Mouse (Mus musculus): ENCODE measurements around the gene Sp1. TPM values are rescaled to one million over a fixed set of nuclear protein-coding genes. Genes with fewer than 3 reads are reported as not detected.

Gene Sp1
- polyA plus RNA-seq, 1 experiment: 13.4 TPM

DNA sequence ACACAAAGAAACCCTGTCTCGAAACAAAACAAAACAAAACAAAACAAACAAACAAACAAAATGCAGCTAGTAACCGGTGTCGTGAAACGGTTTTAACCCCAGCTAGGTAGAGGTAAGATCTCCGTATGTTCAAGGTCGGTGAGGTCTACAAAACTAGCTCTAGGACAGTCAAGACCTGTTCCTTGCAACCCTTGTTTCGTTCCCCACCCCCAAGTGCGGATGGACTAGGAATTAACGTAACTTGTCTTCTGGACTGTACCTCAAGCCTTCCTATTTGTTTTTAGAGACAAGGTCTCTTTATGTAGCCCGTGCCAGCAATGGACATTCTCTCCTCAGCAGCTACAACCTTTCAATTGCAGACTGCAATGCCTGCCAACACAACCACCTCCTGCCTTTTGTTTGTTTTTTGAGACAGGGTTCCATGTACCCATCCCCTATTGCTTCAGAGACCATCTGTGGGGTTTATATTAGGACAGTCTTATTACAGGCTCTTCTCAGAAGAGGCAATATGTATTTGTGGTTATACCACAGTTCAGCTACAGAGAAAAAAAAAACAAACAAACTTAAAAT is 5.4 kb upstream of the Sp1 start:
- Histone ChIP-seq H3ac (ENCODE audit: control insufficient read depth, insufficient read length, low read depth) (no peak overlapping the region), H3K27me3 (ENCODE audit: control insufficient read depth, insufficient read depth, insufficient read length) (no peaks in the 10 kb centered on the region), H3K36me3 (ENCODE audit: control insufficient read depth, insufficient read depth) (no peaks in the 10 kb centered on the region), H3K79me3 (ENCODE audit: low read depth) (no peaks in the 10 kb centered on the region), H3K4me3 (ENCODE audit: insufficient read depth, poor library complexity, severe bottlenecking) (no peak overlapping the region), H3K79me2 (ENCODE audit: control insufficient read depth, insufficient read depth) (no peaks in the 10 kb centered on the region)
- TF ChIP-seq FOSL1 (IDR thresholded peaks at IDR 0.05; ENCODE audit: insufficient read depth, low read length, poor library complexity, severe bottlenecking) (no peak), CEBPB (IDR thresholded peaks at IDR 0.05; ENCODE audit: low read depth) (no peak), MYOD1 (IDR thresholded peaks at IDR 0.05; ENCODE audit: control insufficient read depth, insufficient read length, low read depth) (no peak), MAX (IDR thresholded peaks at IDR 0.05) (no peak), USF1 (IDR thresholded peaks at IDR 0.05; ENCODE audit: low read depth) (no peak), CTCF (IDR thresholded peaks at IDR 0.05; ENCODE audit: control insufficient read depth, insufficient read depth, insufficient read length) (no peak), MYOG (IDR thresholded peaks at IDR 0.05; ENCODE audit: control insufficient read depth, extremely low read depth, insufficient read length) (no peak)

DNA sequence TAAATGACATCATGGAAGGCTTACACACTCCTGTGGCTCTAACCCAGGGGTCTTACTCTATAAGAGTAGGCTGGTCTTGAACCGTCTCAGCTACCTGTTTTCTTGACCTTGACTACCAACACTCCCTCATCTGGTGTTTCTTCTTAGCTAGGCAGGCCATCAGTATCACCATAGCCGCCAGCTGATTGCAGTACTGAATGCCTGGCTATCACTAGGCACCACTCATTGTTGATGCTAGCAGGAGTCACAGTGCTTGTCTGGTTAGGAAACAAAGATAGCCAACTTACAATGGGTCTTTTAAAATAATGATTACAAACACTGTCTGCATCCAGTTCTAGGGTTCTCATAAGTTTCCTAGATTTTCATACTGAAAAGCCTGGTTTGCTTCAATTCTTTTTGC is 4.7 kb upstream of the Sp1 start:
- H3K79me2 ChIP-seq (ENCODE audit: control insufficient read depth, insufficient read depth): no peaks in the 10 kb centered on the region
- H3K4me3 ChIP-seq (ENCODE audit: insufficient read depth, poor library complexity, severe bottlenecking): no peak overlapping the region
- H3K79me3 ChIP-seq (ENCODE audit: low read depth): no peaks in the 10 kb centered on the region
- no peak overlapping the region for H3ac ChIP-seq (ENCODE audit: control insufficient read depth, insufficient read length, low read depth)
- no peaks in the 10 kb centered on the region for H3K27me3 ChIP-seq (ENCODE audit: control insufficient read depth, insufficient read depth, insufficient read length)
- no peaks in the 10 kb centered on the region for H3K36me3 ChIP-seq (ENCODE audit: control insufficient read depth, insufficient read depth)
- TF ChIP-seq CEBPB (IDR thresholded peaks at IDR 0.05; ENCODE audit: low read depth) (no peak), MYOD1 (IDR thresholded peaks at IDR 0.05; ENCODE audit: control insufficient read depth, insufficient read length, low read depth) (no peak), MYOG (IDR thresholded peaks at IDR 0.05; ENCODE audit: control insufficient read depth, extremely low read depth, insufficient read length) (no peak), FOSL1 (IDR thresholded peaks at IDR 0.05; ENCODE audit: insufficient read depth, low read length, poor library complexity, severe bottlenecking) (no peak), USF1 (IDR thresholded peaks at IDR 0.05; ENCODE audit: low read depth) (no peak), CTCF (IDR thresholded peaks at IDR 0.05; ENCODE audit: control insufficient read depth, insufficient read depth, insufficient read length) (no peak), MAX (IDR thresholded peaks at IDR 0.05) (no peak)

DNA sequence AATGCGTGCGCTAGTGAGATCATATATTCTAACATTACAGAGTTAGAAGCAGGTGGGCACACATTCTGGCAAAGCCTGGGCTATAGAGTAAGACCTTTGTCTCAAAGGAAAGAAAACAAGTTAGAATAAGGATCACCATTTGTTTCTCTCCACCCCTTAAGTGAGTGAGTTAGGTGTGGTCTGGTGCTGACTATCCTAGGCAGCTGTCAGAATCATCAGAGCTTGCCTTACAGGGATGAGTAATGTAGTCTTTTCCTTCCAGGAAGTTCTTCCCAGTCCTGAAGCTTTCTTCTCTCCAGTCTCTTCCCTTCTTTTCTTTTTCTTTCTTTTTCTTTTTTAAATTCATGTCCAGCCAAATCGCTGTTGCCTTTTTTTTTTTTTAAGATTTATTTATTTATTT is 3.7 kb upstream of the Sp1 start:
- peak; percentile 66 for TF ChIP-seq MYOD1 (IDR thresholded peaks at IDR 0.05; ENCODE audit: control insufficient read depth, insufficient read length, low read depth)
- TF ChIP-seq USF1 (IDR thresholded peaks at IDR 0.05; ENCODE audit: low read depth): no peak
- Histone ChIP-seq H3K79me3 (ENCODE audit: low read depth) (peaks cover 5% of the 10 kb centered on the region), H3ac (ENCODE audit: control insufficient read depth, insufficient read length, low read depth) (no peak overlapping the region), H3K4me3 (ENCODE audit: insufficient read depth, poor library complexity, severe bottlenecking) (no peak overlapping the region), H3K79me2 (ENCODE audit: control insufficient read depth, insufficient read depth) (peaks cover 4% of the 10 kb centered on the region), H3K36me3 (ENCODE audit: control insufficient read depth, insufficient read depth) (no peaks in the 10 kb centered on the region), H3K27me3 (ENCODE audit: control insufficient read depth, insufficient read depth, insufficient read length) (no peaks in the 10 kb centered on the region)

DNA sequence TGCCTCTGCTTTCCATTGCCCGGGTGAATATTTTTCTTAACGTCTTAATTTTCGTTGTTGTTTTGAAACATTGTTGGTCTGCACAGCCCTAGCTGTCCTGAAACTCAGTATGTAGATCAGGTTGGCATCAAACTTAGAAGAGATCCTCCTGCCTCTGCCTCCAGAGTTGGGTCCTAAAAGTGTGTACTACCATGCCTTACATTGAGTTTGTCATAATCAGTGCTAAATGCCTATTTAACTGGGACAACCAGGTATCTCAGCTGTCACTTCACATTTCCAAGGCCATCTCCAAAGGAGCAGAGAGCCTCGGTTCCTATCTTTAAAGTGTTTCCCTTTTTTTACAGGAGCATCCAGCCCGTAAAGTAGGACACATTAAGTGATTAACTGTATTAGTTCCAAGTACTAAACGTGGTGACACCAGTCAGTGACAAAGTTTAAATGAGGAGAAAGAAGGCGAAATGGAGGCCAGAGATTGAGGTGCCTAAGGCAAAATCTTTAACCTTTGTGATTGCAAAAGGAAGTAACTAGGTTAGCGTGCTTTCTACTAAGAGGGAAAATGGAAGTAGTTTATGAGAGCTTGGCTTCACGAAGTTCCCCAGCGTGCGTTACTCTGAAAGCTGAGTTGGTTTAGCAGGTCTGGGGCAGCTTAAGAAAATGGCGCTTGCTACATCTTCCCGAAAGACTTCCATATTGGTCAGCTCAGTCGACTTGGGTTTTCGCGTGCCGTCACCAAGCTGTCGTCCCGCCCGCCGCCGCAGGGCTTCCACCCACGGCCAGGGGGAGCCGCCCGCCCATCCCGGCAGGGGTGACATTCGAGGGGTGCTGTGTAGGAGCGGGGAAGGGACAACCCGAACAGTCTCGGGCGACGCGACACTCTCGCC is 1.1 kb upstream of the Sp1 start:
- H3ac ChIP-seq (ENCODE audit: control insufficient read depth, insufficient read length, low read depth): peak overlapping the region; percentile 72
- H3K27me3 ChIP-seq (ENCODE audit: control insufficient read depth, insufficient read depth, insufficient read length): no peaks in the 10 kb centered on the region
- H3K36me3 ChIP-seq (ENCODE audit: control insufficient read depth, insufficient read depth): peaks cover 25% of the 10 kb centered on the region
- peaks cover 30% of the 10 kb centered on the region for H3K79me2 ChIP-seq (ENCODE audit: control insufficient read depth, insufficient read depth)
- no peak for TF ChIP-seq MYOD1 (IDR thresholded peaks at IDR 0.05; ENCODE audit: control insufficient read depth, insufficient read length, low read depth)
- TF ChIP-seq CTCF (IDR thresholded peaks at IDR 0.05; ENCODE audit: control insufficient read depth, insufficient read depth, insufficient read length): peak; percentile 22
- H3K79me3 ChIP-seq (ENCODE audit: low read depth): peaks cover 27% of the 10 kb centered on the region
- H3K4me3 ChIP-seq (ENCODE audit: insufficient read depth, poor library complexity, severe bottlenecking): peak overlapping the region; percentile 50

DNA sequence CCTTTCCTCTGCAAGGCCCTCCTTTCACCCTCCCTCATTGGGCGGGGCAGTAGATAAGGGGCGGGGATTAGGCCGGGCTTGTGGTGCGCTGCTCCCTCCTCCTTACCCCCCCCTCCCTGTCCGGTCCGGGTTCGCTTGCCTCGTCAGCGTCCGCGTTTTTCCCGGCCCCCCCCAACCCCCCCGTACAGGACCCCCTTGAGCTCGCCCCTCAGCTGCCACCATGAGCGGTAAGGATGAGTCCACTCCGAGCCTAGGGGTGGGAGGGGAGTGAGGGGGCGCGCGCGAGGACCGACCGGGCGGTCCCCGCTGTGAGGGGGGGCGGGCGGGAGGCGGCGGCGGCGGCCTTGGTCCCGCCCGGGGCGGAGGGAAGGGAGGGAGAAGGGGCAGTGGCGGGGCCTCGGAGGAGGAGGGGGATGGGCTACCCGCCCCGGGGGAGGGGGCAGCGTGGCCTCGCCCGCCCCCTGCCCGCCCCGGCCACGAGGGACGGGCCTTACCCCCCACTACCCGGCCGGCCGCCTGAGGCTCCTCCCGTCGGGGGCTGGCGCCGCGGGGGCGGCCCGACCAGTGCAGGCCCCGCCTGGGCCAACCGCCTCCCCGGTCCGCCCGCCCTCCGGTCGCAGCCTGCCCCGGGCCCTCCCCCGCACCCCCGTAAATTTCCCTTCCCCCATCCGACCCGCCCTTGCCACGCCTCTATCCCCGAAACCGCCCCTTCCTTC is 411 bp downstream of the Sp1 start:
- Histone ChIP-seq H3K4me3 (ENCODE audit: insufficient read depth, poor library complexity, severe bottlenecking) (peak overlapping the region; percentile 42), H3K79me2 (ENCODE audit: control insufficient read depth, insufficient read depth) (peaks cover 45% of the 10 kb centered on the region), H3K27me3 (ENCODE audit: control insufficient read depth, insufficient read depth, insufficient read length) (no peaks in the 10 kb centered on the region), H3K79me3 (ENCODE audit: low read depth) (peaks cover 42% of the 10 kb centered on the region), H3ac (ENCODE audit: control insufficient read depth, insufficient read length, low read depth) (peak overlapping the region; percentile 68), H3K36me3 (ENCODE audit: control insufficient read depth, insufficient read depth) (peaks cover 38% of the 10 kb centered on the region)
- no peak for TF ChIP-seq USF1 (IDR thresholded peaks at IDR 0.05; ENCODE audit: low read depth)
- peak; percentile 22 for TF ChIP-seq MAX (IDR thresholded peaks at IDR 0.05)
